Mouse (Mus musculus) megakaryocyte, embryonic 14.5 days (primary cell): ENCODE data around the gene Mon2.

Source experiments
- FLI1 ChIP-seq: IDR thresholded peaks from 2 replicates; pipeline ENCODE4 v1.6.1; 2012; ENCODE audit warnings: low read length, inconsistent platforms, mixed read lengths
- GATA1 ChIP-seq: IDR thresholded peaks from 3 replicates; pipeline ENCODE4 v1.6.1; 2012; ENCODE audit warnings: mixed read lengths, low read length, inconsistent platforms, borderline replicate concordance

- no peak for TF ChIP-seq GATA1
- no peak for TF ChIP-seq FLI1
These were observed 16.3 kb upstream of the Mon2 start for GRCm38 (mm10) chr10:123092577-123092976.
